Mouse (Mus musculus): ENCODE results near the gene Sec31a. TPM values are rescaled to one million over a fixed set of nuclear protein-coding genes. Genes with fewer than 3 reads are reported as not detected.
A peak's percentile ranks its signal among the peaks of the same experiment; 100 is the strongest.
"Not testable (repeated sequence)": the region's sequence is repeated elsewhere in the genome, so short reads cannot be mapped to it uniquely, and the experiment has no call there.

Gene Sec31a
- polyA plus RNA-seq, 1 experiment = 194 TPM

DNA sequence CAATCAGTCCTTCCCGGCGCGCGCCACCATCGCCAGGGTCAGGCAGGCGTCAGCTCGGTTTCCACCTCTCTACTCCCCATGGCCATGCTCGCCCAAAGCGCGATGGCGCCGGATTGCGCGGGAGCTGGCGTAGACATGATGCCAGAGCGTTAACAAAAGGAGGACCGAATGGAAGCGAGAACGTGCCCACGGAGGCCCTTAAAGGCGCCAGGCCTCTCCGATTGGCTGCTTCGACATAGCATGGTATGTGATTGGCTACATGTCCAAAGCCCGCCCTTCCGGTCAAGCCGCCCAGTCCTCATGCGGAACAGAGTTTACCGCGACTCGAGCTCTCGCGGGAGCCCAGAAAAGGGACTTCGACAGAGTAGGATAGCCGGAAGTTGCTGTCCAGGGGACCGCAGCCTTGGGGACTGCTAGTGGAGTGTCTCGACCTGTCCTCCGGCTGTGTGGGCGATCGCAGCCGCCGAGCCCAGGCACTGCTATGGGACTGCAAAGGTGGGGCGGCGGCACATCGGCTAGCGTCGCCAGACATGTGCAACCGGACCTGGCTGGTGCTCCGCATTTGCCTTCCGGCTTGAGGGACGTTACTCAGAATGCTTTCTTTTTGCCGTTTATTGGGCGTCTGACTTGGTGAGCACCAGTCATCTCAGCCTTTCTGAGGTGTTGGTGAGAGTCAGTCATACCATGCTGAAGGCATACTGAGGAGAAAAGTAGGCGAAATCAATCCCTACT, 13.5 kb upstream of the Sec31a start:
- Histone ChIP-seq H3K4me3 (replicated peaks; ENCODE audit: extremely low read depth, low read depth, low read length) (peak overlapping the region; percentile 83), H3K4me1 (ENCODE audit: control insufficient read depth, insufficient read depth, low read length) (peaks cover 16% of the 10 kb centered on the region)
- peak; percentile 88 for DNase-seq
- WGBS = under 1% methylated on average over 53 of the region's 53 CpGs
- TF ChIP-seq CTCF (IDR thresholded peaks at IDR 0.05; ENCODE audit: insufficient read depth, low read length) (no peak), POLR2A (IDR thresholded peaks at IDR 0.05; ENCODE audit: borderline replicate concordance, extremely low read depth, low read depth, low read length) (peak; percentile 83)

DNA sequence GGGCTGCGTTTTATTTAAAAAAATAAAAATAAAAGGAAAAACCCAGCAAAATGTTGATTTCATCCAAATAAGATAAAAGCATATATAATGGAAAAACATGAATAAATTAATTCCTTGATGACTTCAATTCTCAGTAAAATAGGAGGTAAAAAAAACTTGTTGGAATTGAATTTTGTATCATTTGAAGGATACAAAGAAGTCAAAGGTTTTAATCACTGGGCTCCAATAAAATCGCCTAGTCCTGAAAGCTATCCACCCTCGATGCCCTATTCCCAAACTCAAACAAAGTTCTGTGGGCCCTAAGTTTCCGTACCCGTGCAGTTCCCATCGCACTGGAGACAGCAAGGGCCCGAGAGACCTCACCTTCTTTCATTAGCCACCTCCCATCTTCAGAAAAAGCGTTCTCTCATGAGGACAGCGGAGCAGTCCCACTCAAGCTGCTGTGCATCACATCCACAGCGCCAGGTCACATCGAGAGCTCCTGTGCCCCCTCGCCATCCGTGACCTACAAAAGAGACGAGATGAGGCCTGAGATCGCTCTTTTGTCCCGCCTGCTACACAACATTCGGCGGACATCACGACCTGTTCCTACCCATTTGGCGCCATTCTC, 12.8 kb upstream of the Sec31a start:
- TF ChIP-seq CTCF (IDR thresholded peaks at IDR 0.05; ENCODE audit: insufficient read depth, low read length) (no peak), POLR2A (IDR thresholded peaks at IDR 0.05; ENCODE audit: borderline replicate concordance, extremely low read depth, low read depth, low read length) (no peak)
- WGBS = 2% methylated on average over 20 of the region's 20 CpGs
- H3K4me3 ChIP-seq (replicated peaks; ENCODE audit: extremely low read depth, low read depth, low read length) = peak overlapping the region; percentile 80
- DNase-seq = no peak
- peaks cover 19% of the 10 kb centered on the region for H3K4me1 ChIP-seq (ENCODE audit: control insufficient read depth, insufficient read depth, low read length)

DNA sequence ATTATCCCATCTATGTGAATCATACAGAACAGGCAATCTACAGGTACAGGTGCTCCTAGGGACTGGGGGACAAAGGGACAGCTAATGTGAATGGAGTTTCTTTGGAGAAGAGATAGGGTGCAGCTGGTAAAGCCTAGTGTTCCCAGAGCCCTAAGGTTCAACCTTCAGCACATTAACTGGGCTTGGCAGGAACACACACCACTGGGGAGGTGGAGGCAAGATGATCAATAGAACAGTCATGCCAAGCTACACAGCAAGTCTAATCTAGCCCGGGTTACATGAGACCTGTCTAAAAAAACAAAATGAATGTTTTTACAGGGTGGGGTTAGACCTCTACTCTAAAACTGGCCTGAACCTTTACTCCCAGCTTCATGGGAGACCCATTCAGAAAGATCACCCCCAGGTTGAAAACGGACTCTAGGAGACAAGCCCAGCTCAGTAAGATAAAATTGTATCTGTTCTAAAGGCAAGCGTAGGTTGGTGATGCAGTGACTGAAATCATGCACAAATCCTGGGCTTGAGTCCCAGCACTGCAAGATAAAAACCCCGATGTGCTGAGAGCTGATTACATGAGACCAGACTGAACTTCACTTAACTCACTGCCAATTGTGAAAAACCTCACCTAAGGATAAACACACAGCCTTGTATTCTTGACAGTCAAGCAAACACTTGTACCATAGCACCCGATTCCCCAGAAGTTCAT, 12.1 kb upstream of the Sec31a start:
- WGBS = 9% methylated on average over 5 of the region's 5 CpGs
- Histone ChIP-seq H3K4me1 (ENCODE audit: control insufficient read depth, insufficient read depth, low read length) (peaks cover 21% of the 10 kb centered on the region), H3K4me3 (replicated peaks; ENCODE audit: extremely low read depth, low read depth, low read length) (no peak overlapping the region)
- TF ChIP-seq POLR2A (IDR thresholded peaks at IDR 0.05; ENCODE audit: borderline replicate concordance, extremely low read depth, low read depth, low read length) (no peak), CTCF (IDR thresholded peaks at IDR 0.05; ENCODE audit: insufficient read depth, low read length) (no peak)
- no peak for DNase-seq

DNA sequence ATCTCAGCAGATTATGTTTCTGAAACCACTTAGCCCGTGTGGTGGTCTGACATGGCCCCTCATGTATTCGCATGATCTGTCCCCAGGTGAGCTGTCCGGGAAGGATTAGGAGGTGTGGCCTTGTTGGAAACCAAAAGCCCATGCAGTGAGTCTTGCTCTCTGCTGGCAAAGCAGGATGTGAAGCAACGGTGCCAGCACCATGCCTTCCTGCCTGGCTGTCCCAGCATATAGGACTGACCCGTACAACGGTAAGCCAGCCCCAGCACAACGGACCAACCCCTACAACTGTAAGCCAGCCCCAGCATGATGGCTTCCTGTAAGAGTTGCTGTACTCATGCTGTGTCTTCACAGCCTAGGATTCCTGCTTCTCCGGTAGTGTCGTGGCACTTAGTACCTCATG, 11.2 kb upstream of the Sec31a start:
- Histone ChIP-seq H3K4me3 (replicated peaks; ENCODE audit: extremely low read depth, low read depth, low read length) (no peak overlapping the region), H3K4me1 (ENCODE audit: control insufficient read depth, insufficient read depth, low read length) (peaks cover 21% of the 10 kb centered on the region)
- WGBS = 37% methylated on average over 9 of the region's 9 CpGs
- DNase-seq = no peak
- TF ChIP-seq POLR2A (IDR thresholded peaks at IDR 0.05; ENCODE audit: borderline replicate concordance, extremely low read depth, low read depth, low read length) (no peak), CTCF (IDR thresholded peaks at IDR 0.05; ENCODE audit: insufficient read depth, low read length) (no peak)

DNA sequence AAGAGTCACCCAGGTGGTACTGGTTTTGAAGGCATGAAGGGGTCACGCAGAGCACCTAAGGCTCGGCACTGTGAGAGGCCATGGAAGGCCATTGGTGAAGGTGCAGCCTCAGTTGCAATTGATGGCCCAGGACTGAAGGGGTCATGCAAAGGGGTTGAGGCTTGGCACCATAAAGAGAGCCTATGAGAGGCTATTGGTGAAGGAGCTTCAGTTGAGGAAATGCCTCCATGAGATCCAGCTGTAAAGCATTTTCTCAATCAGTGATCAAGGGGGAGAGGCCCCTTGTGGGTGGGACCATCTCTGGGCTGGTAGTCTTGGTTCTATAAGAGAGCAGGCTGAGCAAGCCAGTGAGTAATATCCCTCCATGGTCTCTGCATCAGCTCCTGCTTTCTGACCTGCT, 9.8 kb upstream of the Sec31a start:
- DNase-seq; H3K4me3 ChIP-seq (replicated peaks; ENCODE audit: extremely low read depth, low read depth, low read length): not testable (repeated sequence)
- WGBS = 87% methylated on average over 2 of the region's 2 CpGs
- peaks cover 21% of the 10 kb centered on the region for H3K4me1 ChIP-seq (ENCODE audit: control insufficient read depth, insufficient read depth, low read length)

DNA sequence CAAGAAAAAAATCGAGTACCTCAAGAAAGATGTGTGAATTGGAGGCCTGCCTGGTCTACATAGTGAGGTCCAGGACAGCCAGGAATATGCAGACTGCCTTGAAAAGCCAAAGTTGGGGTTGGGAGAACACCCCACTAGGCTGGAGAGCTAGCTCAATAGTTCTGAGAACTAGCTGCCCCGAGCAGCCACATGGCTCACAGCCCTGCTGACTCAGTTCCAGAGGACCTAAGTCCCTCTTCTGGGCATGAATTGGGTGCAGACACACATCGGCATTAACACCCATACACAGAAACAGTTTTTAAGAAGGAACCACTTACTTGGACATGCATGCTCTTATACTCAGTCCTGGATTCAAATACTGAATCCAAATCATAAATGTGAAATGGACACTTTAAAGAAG, 8.2 kb upstream of the Sec31a start:
- 45% methylated on average over 3 of the region's 3 CpGs for WGBS
- Histone ChIP-seq H3K4me1 (ENCODE audit: control insufficient read depth, insufficient read depth, low read length) (peaks cover 15% of the 10 kb centered on the region), H3K4me3 (replicated peaks; ENCODE audit: extremely low read depth, low read depth, low read length) (no peak overlapping the region)
- DNase-seq = no peak
- no peak for TF ChIP-seq CTCF (IDR thresholded peaks at IDR 0.05; ENCODE audit: insufficient read depth, low read length)
- TF ChIP-seq POLR2A (IDR thresholded peaks at IDR 0.05; ENCODE audit: borderline replicate concordance, extremely low read depth, low read depth, low read length) = no peak

DNA sequence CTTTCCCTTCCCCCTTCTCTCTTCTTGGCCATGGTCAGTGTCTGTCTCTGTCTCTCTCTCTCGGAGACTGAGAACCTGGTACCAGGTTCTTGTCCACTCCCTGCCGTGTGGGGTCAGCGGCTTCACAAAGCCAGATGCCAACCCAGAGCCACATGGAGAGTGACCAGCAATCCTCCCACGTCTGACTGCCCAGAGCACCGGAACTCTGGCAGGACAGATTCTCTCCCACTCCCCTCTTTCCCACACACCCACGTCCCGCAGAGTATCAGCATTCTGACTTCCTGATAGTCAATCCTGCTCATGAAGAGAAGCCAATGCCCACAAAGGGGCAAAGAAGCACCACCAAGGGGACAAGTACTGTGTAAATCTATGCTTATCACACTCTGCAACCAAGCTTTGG, 7.6 kb upstream of the Sec31a start:
- Histone ChIP-seq H3K4me3 (replicated peaks; ENCODE audit: extremely low read depth, low read depth, low read length) (no peak overlapping the region), H3K4me1 (ENCODE audit: control insufficient read depth, insufficient read depth, low read length) (peaks cover 15% of the 10 kb centered on the region)
- 44% methylated on average over 7 of the region's 7 CpGs for WGBS
- no peak for TF ChIP-seq CTCF (IDR thresholded peaks at IDR 0.05; ENCODE audit: insufficient read depth, low read length)
- no peak for TF ChIP-seq POLR2A (IDR thresholded peaks at IDR 0.05; ENCODE audit: borderline replicate concordance, extremely low read depth, low read depth, low read length)
- no peak for DNase-seq

DNA sequence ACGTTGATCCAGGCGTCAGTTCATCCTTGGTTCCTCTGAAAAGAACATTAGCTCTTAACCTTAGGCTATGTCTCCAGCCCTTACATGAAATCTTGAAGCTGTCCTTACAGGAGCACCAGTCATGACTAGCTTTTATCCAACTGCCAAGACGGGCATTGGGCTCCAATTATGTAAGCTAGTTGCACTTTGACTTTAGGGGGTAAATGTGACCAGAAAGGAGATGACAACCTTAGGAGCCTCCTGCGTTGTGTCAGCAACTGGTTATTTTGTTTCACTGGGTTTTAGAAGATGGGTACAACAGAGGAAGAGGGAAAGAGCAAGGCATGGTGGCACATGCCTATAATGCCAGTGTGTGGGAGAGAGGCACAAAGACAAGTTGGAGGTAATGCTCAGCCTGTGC, 2.8 kb upstream of the Sec31a start:
- TF ChIP-seq POLR2A (IDR thresholded peaks at IDR 0.05; ENCODE audit: borderline replicate concordance, extremely low read depth, low read depth, low read length) (no peak), CTCF (IDR thresholded peaks at IDR 0.05; ENCODE audit: insufficient read depth, low read length) (no peak)
- DNase-seq = no peak
- 69% methylated on average over 4 of the region's 4 CpGs for WGBS

DNA sequence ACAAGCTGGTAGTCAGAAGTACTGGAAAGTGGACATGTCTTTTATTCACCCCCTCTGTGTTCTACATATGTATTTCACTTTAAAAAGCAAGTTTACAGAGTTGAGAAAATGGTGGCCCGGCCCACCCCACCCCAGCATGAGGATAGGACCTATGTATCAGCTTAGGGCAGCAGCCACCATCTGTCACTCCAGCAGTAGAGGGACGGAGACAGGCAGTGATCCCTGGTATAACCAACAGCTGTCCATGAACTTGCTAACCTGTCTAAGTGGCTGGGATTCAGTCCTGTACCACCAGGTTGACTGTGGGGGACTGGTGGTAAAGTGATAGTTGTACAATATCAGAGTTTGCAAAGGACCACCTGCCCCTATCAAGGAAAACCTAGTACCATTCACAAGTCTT, 2.0 kb upstream of the Sec31a start:
- Histone ChIP-seq H3K4me3 (replicated peaks; ENCODE audit: extremely low read depth, low read depth, low read length) (no peak overlapping the region), H3K4me1 (ENCODE audit: control insufficient read depth, insufficient read depth, low read length) (0 out of 2 replicates have a peak, but pooled peaks cover 6% of the 10 kb centered on the region)
- 78% methylated on average over 2 of the region's 2 CpGs for WGBS
- TF ChIP-seq POLR2A (IDR thresholded peaks at IDR 0.05; ENCODE audit: borderline replicate concordance, extremely low read depth, low read depth, low read length) = no peak
- TF ChIP-seq CTCF (IDR thresholded peaks at IDR 0.05; ENCODE audit: insufficient read depth, low read length) = no peak
- DNase-seq = no peak

More for the DNA sequence above, 2.8 kb upstream of the Sec31a start:
- Histone ChIP-seq H3K4me1 (ENCODE audit: control insufficient read depth, insufficient read depth, low read length) (peaks cover 8% of the 10 kb centered on the region; the same call in 1 of the 2 replicates), H3K4me3 (replicated peaks; ENCODE audit: extremely low read depth, low read depth, low read length) (no peak overlapping the region)

Measured in lung, adult 2 months (tissue).